Mouse (Mus musculus): ENCODE measurements at regions not wholly inside any gene's neighbourhood (a gene's known extent, or its start where the extent isn't known, plus 50 kb on each side); places are given as distances from the start of the nearest gene placed in this dataset.

GRCm38 (mm10) chr9:24868746-24869145, 94.6 kb upstream of the Tbx20 start:
- TF ChIP-seq CTCF (IDR thresholded peaks at IDR 0.05; ENCODE audit: low read depth) (no peak), EP300 (IDR thresholded peaks at IDR 0.05; ENCODE audit: low read depth) (no peak)

Data from heart, postnatal 0 days (tissue).